Mouse (Mus musculus): ENCODE results near the gene Srxn1. TPM values are rescaled to one million over a fixed set of nuclear protein-coding genes. Genes with fewer than 3 reads are reported as not detected.
"Not testable (repeated sequence)": the region's sequence is repeated elsewhere in the genome, so short reads cannot be mapped to it uniquely, and the experiment has no call there.

Srxn1 gene
- 8.8 and 9.4 TPM in 2 replicates for polyA plus RNA-seq (2015; fragmentation: Nextera tagmentation; extraction: Ambion mirVana)

GRCm38 (mm10) chr2:152105318-152106224, at the start of gene Srxn1:
Gene Srxn1, plus strand, starts transcription at chr2:152105516.
- Histone ChIP-seq H3K27me3 (ENCODE audit: control insufficient read depth, insufficient read depth, low read depth, low read length) (peaks cover 13% of the 10 kb centered on the region), H3K36me3 (ENCODE audit: control insufficient read depth, insufficient read depth) (peaks cover 6% of the 10 kb centered on the region; the same call in 1 of the 2 replicates), H3K4me3 (ENCODE audit: low read depth, low read length) (peak within 1 kb of the TSS; percentile 78), H3K4me1 (ENCODE audit: control insufficient read depth, low read depth, low read length) (peaks cover 14% of the 10 kb centered on the region), H3K27ac (ENCODE audit: low read length) (peak within 1 kb of the TSS; percentile 93), H3K9ac (ENCODE audit: low read depth, low read length) (peak within 1 kb of the TSS; percentile 86), H3K4me2 (ENCODE audit: low read depth, low read length) (peak within 1 kb of the TSS; percentile 84), H3K9me3 (replicated peaks; ENCODE audit: control insufficient read depth, low read length) (no peaks in the 10 kb centered on the region)
- peak; percentile 97 for ATAC-seq (ENCODE audit: low read depth)
- 1% methylated on average over 83 of the region's 84 CpGs for WGBS (ENCODE audit: insufficient replicate concordance)

DNA sequence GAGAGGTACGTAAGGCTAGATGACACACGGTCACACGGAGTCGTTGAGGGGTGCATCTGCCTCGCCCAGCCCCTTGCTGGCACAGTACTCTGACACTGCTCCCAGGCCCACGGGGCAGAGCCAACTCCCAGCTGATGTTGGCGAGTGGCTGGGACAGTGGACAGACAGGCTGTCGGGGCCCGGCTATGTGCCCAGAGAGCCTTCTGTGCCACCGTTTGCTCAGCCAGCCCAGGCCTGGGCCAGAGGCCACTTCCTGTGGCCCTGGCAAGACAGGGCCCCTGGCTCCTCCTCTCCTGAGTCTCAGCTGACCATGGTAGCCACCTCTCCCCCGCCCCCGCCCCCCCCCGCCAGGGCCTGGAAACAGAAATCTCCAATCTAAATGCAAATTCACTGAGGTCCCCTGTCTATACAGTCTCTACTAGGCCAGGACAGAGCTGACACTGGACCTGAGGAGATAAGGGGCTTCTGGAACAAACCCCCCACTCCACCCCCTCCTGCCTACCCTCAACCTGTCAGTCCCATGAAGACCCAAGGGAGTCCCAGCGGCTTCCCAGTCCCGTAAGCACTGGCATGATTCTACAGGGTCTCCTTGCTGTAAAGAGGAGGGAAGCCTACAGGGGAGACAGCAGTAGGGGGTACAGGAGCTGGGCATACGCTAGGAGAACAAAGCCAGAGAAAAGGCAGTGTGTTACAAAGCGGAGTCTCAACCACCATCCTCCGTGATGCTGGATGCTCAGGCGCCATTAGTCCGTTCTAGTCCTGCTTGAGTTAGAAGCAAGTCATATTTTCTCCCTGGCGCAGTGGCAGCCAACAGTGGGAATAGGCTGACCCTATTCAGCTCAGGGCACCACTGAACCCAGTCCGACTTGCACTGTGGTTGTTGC, 48.7 kb upstream of the Srxn1 start:
- Histone ChIP-seq H3K36me3 (ENCODE audit: control insufficient read depth, insufficient read depth) (no peaks in the 10 kb centered on the region), H3K27me3 (ENCODE audit: control insufficient read depth, insufficient read depth, low read depth, low read length) (peaks cover 14% of the 10 kb centered on the region), H3K4me1 (ENCODE audit: control insufficient read depth, low read depth, low read length) (no peaks in the 10 kb centered on the region), H3K4me3 (ENCODE audit: low read depth, low read length) (no peak overlapping the region), H3K9ac (ENCODE audit: low read depth, low read length) (no peak overlapping the region), H3K9me3 (replicated peaks; ENCODE audit: control insufficient read depth, low read length) (no peaks in the 10 kb centered on the region), H3K4me2 (ENCODE audit: low read depth, low read length) (no peak overlapping the region), H3K27ac (ENCODE audit: low read length) (no peak overlapping the region)
- no peak for ATAC-seq (ENCODE audit: low read depth)
- 57% methylated on average over 22 of the region's 22 CpGs for WGBS (ENCODE audit: insufficient replicate concordance)

- ATAC-seq (ENCODE audit: low read depth), result no peak
- H3K27me3 ChIP-seq (ENCODE audit: control insufficient read depth, insufficient read depth, low read depth, low read length), result peaks cover 13% of the 10 kb centered on the region
- H3K9ac ChIP-seq (ENCODE audit: low read depth, low read length), result no peak overlapping the region
- 50% methylated on average over 9 of the region's 9 CpGs for WGBS (ENCODE audit: insufficient replicate concordance)
- H3K27ac ChIP-seq (ENCODE audit: low read length), result no peak overlapping the region
- no peaks in the 10 kb centered on the region for H3K9me3 ChIP-seq (replicated peaks; ENCODE audit: control insufficient read depth, low read length)
- no peaks in the 10 kb centered on the region for H3K4me1 ChIP-seq (ENCODE audit: control insufficient read depth, low read depth, low read length)
- no peaks in the 10 kb centered on the region for H3K36me3 ChIP-seq (ENCODE audit: control insufficient read depth, insufficient read depth)
- no peak overlapping the region for H3K4me2 ChIP-seq (ENCODE audit: low read depth, low read length)
- H3K4me3 ChIP-seq (ENCODE audit: low read depth, low read length), result no peak overlapping the region
Measured at GRCm38 (mm10) chr2:152057252-152057563, 48.1 kb upstream of the Srxn1 start.

DNA sequence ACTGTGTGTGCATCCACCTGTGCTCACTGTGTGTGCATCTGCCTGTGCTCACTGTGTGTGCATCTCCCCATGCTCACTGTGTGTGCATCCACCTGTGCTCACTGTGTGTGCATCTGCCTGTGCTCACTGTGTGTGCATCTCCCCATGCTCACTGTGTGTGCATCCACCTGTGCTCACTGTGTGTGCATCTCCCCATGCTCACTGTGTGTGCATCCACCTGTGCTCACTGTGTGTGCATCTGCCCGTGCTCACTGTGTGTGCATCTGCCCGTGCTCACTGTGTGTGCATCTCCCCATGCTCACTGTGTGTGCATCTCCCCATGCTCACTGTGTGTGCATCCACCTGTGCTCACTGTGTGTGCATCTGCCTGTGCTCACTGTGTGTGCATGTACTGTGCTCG, 42.5 kb upstream of the Srxn1 start:
- not testable (repeated sequence) for ATAC-seq (ENCODE audit: low read depth); H3K9me3 ChIP-seq (replicated peaks; ENCODE audit: control insufficient read depth, low read length); H3K4me2 ChIP-seq (ENCODE audit: low read depth, low read length); H3K9ac ChIP-seq (ENCODE audit: low read depth, low read length); H3K4me3 ChIP-seq (ENCODE audit: low read depth, low read length); H3K4me1 ChIP-seq (ENCODE audit: control insufficient read depth, low read depth, low read length); H3K36me3 ChIP-seq (ENCODE audit: control insufficient read depth, insufficient read depth); H3K27me3 ChIP-seq (ENCODE audit: control insufficient read depth, insufficient read depth, low read depth, low read length); H3K27ac ChIP-seq (ENCODE audit: low read length)
- 51% methylated on average over 3 of the region's 3 CpGs for WGBS (ENCODE audit: insufficient replicate concordance)

DNA sequence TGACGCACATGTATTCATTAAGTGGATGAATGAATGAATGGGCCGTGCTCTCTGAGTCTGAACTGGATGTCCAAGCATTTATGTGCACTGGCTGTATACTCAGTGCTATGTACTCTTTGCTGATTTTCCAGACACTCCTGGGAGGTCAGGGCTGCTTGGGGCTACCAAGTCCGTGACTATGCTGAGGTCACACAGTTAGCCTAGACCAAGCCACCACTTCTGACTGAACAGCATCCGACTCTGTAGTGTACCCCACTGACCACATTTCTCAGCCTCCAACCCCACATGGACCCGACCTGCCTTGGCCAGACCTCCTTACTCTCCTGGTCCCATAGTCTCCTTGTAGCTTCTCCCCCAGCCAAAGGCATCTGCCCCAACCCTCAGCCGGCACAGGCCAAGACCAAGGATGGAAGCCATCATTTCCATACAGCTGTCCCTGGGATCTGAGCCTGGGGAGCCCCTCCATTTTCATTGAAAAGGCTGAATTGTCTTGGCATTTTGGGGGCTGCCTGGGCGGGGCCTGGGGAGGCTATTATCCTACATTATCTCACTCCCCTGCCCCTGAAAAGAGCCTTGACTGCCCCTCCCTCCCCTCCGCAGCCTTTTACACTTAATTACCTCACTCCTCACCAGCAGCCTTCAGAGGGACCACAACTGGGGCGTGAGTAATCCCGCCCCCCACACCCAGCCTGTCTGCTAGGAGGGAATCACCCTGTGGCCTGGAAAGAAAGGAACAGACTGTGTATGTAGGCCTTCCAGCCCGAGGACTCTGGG, 36.5 kb upstream of the Srxn1 start:
- 39% methylated on average over 11 of the region's 11 CpGs for WGBS (ENCODE audit: insufficient replicate concordance)
- no peaks in the 10 kb centered on the region for H3K4me1 ChIP-seq (ENCODE audit: control insufficient read depth, low read depth, low read length)
- H3K27ac ChIP-seq (ENCODE audit: low read length), result no peak overlapping the region

DNA sequence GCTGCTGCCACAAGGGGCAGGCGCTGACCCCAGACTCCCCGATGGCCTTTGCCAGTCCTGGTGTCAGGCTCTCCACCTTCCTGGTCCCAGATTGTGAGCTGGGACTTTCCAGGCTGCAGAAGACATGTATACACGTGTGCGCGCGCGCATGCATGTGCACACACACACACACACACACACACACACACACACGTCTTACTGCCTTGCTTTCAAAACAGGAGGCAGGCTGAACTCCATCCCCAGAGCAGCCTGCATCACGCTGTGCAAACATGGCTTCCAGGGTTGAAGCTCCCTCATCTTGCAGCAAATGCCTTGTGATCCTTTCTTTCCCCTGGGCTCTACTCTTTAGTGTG, 35.9 kb upstream of the Srxn1 start:
- H3K4me3 ChIP-seq (ENCODE audit: low read depth, low read length), result no peak overlapping the region
- H3K27ac ChIP-seq (ENCODE audit: low read length), result no peak overlapping the region
- peaks cover 2% of the 10 kb centered on the region for H3K27me3 ChIP-seq (ENCODE audit: control insufficient read depth, insufficient read depth, low read depth, low read length)
- no peak for ATAC-seq (ENCODE audit: low read depth)
- H3K9ac ChIP-seq (ENCODE audit: low read depth, low read length), result no peak overlapping the region
- H3K36me3 ChIP-seq (ENCODE audit: control insufficient read depth, insufficient read depth), result no peaks in the 10 kb centered on the region
- WGBS (ENCODE audit: insufficient replicate concordance), result 57% methylated on average over 9 of the region's 9 CpGs
- no peak overlapping the region for H3K4me2 ChIP-seq (ENCODE audit: low read depth, low read length)
- no peaks in the 10 kb centered on the region for H3K9me3 ChIP-seq (replicated peaks; ENCODE audit: control insufficient read depth, low read length)
- H3K4me1 ChIP-seq (ENCODE audit: control insufficient read depth, low read depth, low read length), result no peaks in the 10 kb centered on the region

More for the DNA sequence above, 36.5 kb upstream of the Srxn1 start:
- H3K9me3 ChIP-seq (replicated peaks; ENCODE audit: control insufficient read depth, low read length), result no peaks in the 10 kb centered on the region
- H3K36me3 ChIP-seq (ENCODE audit: control insufficient read depth, insufficient read depth), result no peaks in the 10 kb centered on the region
- H3K9ac ChIP-seq (ENCODE audit: low read depth, low read length), result no peak overlapping the region
- no peak overlapping the region for H3K4me3 ChIP-seq (ENCODE audit: low read depth, low read length)
- ATAC-seq (ENCODE audit: low read depth), result no peak
- H3K27me3 ChIP-seq (ENCODE audit: control insufficient read depth, insufficient read depth, low read depth, low read length), result no peaks in the 10 kb centered on the region; the same call in 1 of the 2 replicates
- H3K4me2 ChIP-seq (ENCODE audit: low read depth, low read length), result no peak overlapping the region

DNA sequence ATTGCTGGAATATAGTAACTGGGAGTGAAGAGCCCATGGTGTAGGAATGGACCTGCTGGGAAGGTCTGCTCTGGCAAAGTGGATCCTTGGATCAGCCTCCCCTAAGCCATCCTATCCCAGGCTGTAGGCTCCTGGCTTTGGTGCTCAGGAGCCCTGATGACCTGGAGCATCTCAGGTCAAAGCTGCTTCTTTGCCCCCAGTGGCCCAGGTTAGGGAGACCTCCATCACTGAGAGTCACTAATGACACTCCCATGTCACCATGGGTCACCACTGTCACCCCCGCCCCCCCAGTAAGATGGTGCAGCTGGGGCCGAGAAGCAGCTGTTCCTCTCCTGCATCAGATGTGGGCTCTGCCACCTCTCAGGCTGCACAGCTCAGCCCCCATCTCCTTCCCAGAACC, 35.4 kb upstream of the Srxn1 start:
- peaks cover 3% of the 10 kb centered on the region for H3K27me3 ChIP-seq (ENCODE audit: control insufficient read depth, insufficient read depth, low read depth, low read length)
- H3K9ac ChIP-seq (ENCODE audit: low read depth, low read length), result no peak overlapping the region
- no peaks in the 10 kb centered on the region for H3K4me1 ChIP-seq (ENCODE audit: control insufficient read depth, low read depth, low read length)
- WGBS (ENCODE audit: insufficient replicate concordance), result 46% methylated on average over 2 of the region's 2 CpGs
- no peak overlapping the region for H3K27ac ChIP-seq (ENCODE audit: low read length)
- no peak overlapping the region for H3K4me3 ChIP-seq (ENCODE audit: low read depth, low read length)
- no peak for ATAC-seq (ENCODE audit: low read depth)
- H3K4me2 ChIP-seq (ENCODE audit: low read depth, low read length), result no peak overlapping the region
- no peaks in the 10 kb centered on the region for H3K9me3 ChIP-seq (replicated peaks; ENCODE audit: control insufficient read depth, low read length)
- H3K36me3 ChIP-seq (ENCODE audit: control insufficient read depth, insufficient read depth), result no peaks in the 10 kb centered on the region

DNA sequence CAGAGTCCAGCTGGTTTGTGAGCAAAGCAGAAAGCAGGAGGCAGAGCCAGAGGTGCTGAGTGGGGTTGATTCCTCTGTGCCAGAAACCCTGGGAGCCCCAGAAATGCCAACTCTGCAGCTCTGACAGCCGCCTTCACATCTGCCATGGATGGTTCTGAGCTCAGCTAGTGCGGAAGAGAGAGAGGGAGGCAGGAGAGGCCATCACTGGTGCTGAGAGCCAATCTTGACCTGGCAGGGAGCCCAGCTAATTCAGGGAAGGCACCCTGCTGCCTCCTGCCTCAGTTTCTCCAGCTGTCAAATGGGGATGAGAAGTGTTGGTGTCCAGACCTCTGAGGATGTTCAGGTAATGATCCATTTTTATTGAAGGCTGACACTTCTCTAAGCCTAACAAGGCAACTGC, 30.8 kb upstream of the Srxn1 start:
- Histone ChIP-seq H3K9ac (ENCODE audit: low read depth, low read length) (no peak overlapping the region), H3K27me3 (ENCODE audit: control insufficient read depth, insufficient read depth, low read depth, low read length) (peaks cover 13% of the 10 kb centered on the region), H3K36me3 (ENCODE audit: control insufficient read depth, insufficient read depth) (no peaks in the 10 kb centered on the region), H3K9me3 (replicated peaks; ENCODE audit: control insufficient read depth, low read length) (no peaks in the 10 kb centered on the region), H3K4me3 (ENCODE audit: low read depth, low read length) (no peak overlapping the region), H3K27ac (ENCODE audit: low read length) (no peak overlapping the region), H3K4me1 (ENCODE audit: control insufficient read depth, low read depth, low read length) (no peaks in the 10 kb centered on the region), H3K4me2 (ENCODE audit: low read depth, low read length) (no peak overlapping the region)
- no peak for ATAC-seq (ENCODE audit: low read depth)
- WGBS (ENCODE audit: insufficient replicate concordance), result 41% methylated on average over 2 of the region's 2 CpGs
